Mouse (Mus musculus): ENCODE results near the gene Nfkbia. TPM values are rescaled to one million over a fixed set of nuclear protein-coding genes. Genes with fewer than 3 reads are reported as not detected.
A peak's percentile ranks its signal among the peaks of the same experiment; 100 is the strongest.

The Nfkbia gene
- 91.8 and 95.4 TPM in 2 replicates for polyA plus RNA-seq (2014; fragmentation: Nextera tagmentation; extraction: Ambion mirVana)

DNA sequence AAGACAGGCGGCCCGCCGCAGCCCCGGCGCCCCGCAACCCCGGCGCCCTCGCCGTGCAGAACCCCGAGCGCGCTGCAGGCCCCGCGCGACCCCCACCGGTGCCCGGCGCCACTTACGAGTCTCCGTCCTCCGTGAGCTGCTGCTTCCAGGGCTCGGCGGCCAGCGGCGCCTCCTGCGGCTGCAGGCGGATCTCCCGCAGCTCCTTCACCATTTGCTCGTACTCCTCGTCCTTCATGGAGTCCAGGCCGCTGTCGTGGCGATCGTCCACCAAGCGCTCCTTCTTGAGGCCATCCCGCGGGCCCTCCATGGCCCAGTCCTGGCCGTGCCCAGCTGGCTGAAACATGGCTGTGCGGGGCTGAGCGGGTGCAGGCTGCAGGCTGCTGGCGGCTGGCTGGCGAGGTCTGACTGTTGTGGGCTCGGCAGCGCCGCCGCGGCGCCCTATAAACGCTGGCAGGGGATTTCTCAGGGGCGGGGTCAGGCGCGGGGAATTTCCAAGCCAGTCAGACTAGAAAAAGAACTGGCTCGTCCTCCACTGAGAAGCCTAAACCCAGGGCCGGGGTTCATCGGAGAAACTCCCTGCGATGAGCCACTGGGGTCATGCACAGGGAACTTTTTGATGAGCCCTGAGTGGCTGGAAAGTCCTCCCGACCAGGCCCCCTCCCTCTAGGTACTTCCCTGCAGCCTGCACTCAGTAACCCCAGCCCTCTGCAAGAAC is at the start of gene Nfkbia:
TSS of gene Nfkbia (minus strand) at position 464 of the 715 bp plus-strand sequence.
- WGBS: under 1% methylated on average over 44 of the region's 58 CpGs
- peak within 1 kb of the TSS; percentile 91 for H3K4me2 ChIP-seq (replicated peaks; ENCODE audit: low read depth, low read length)
- peaks cover 21% of the 10 kb centered on the region; the same call in 1 of the 2 replicates for H3K4me1 ChIP-seq (ENCODE audit: control insufficient read depth, insufficient read depth, low read length)
- H3K4me3 ChIP-seq (ENCODE audit: low read depth, low read length): peak within 1 kb of the TSS; percentile 81
- peak within 1 kb of the TSS; percentile 92 for H3K9ac ChIP-seq (replicated peaks; ENCODE audit: low read depth, low read length)
- no peaks in the 10 kb centered on the region for H3K27me3 ChIP-seq (ENCODE audit: control insufficient read depth, insufficient read depth, low read length)
- peak within 1 kb of the TSS; percentile 100 for H3K27ac ChIP-seq (ENCODE audit: low read length)
- peak; percentile 81 for ATAC-seq (ENCODE audit: insufficient number of reproducible peaks, insufficient read depth, low FRiP score, low read depth)
- peaks cover 31% of the 10 kb centered on the region for H3K36me3 ChIP-seq (ENCODE audit: control insufficient read depth, insufficient read depth, low read length)
- H3K9me3 ChIP-seq (ENCODE audit: control insufficient read depth, low read depth, low read length): no peaks in the 10 kb centered on the region

DNA sequence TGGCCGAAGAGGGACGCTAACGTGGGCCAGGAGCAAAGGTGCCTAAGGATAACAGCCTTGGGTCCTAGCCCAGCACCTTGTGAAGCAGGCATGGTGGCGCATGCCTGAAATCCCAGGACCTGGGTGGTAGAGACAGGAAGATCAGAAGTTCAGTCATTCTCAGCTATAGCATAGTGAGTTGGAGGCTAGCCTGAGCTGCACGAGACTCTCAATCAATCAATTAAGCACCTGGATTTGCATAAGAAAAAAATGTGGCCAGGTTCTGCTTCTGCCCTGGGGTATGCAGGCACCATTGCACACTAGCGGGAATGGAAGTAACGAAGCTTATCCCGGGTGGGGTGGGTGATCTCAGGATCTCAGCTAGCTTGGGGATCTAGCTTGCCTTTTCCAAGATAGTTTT is 46.7 kb upstream of the Nfkbia start:
- 63% methylated on average over 8 of the region's 8 CpGs for WGBS
- H3K4me3 ChIP-seq (ENCODE audit: low read depth, low read length): no peak overlapping the region
- no peak overlapping the region for H3K27ac ChIP-seq (ENCODE audit: low read length)
- no peak overlapping the region for H3K4me2 ChIP-seq (replicated peaks; ENCODE audit: low read depth, low read length)
- no peaks in the 10 kb centered on the region for H3K27me3 ChIP-seq (ENCODE audit: control insufficient read depth, insufficient read depth, low read length)
- no peak overlapping the region for H3K9ac ChIP-seq (replicated peaks; ENCODE audit: low read depth, low read length)
- ATAC-seq (ENCODE audit: insufficient number of reproducible peaks, insufficient read depth, low FRiP score, low read depth): no peak
- H3K4me1 ChIP-seq (ENCODE audit: control insufficient read depth, insufficient read depth, low read length): no peaks in the 10 kb centered on the region
- H3K9me3 ChIP-seq (ENCODE audit: control insufficient read depth, low read depth, low read length): no peaks in the 10 kb centered on the region
- H3K36me3 ChIP-seq (ENCODE audit: control insufficient read depth, insufficient read depth, low read length): no peaks in the 10 kb centered on the region

- H3K4me1 ChIP-seq (ENCODE audit: control insufficient read depth, insufficient read depth, low read length): no peaks in the 10 kb centered on the region
- 76% methylated on average over 1 of the region's 1 CpGs for WGBS
- peak; percentile 75 for ATAC-seq (ENCODE audit: insufficient number of reproducible peaks, insufficient read depth, low FRiP score, low read depth)
- H3K36me3 ChIP-seq (ENCODE audit: control insufficient read depth, insufficient read depth, low read length): no peaks in the 10 kb centered on the region
- no peak overlapping the region for H3K9ac ChIP-seq (replicated peaks; ENCODE audit: low read depth, low read length)
- no peaks in the 10 kb centered on the region for H3K27me3 ChIP-seq (ENCODE audit: control insufficient read depth, insufficient read depth, low read length)
- H3K9me3 ChIP-seq (ENCODE audit: control insufficient read depth, low read depth, low read length): no peaks in the 10 kb centered on the region
- no peak overlapping the region for H3K4me2 ChIP-seq (replicated peaks; ENCODE audit: low read depth, low read length)
- H3K4me3 ChIP-seq (ENCODE audit: low read depth, low read length): no peak overlapping the region
- no peak overlapping the region for H3K27ac ChIP-seq (ENCODE audit: low read length)
Observed at GRCm38 (mm10) chr12:55538328-55538971, 46.0 kb upstream of the Nfkbia start.

DNA sequence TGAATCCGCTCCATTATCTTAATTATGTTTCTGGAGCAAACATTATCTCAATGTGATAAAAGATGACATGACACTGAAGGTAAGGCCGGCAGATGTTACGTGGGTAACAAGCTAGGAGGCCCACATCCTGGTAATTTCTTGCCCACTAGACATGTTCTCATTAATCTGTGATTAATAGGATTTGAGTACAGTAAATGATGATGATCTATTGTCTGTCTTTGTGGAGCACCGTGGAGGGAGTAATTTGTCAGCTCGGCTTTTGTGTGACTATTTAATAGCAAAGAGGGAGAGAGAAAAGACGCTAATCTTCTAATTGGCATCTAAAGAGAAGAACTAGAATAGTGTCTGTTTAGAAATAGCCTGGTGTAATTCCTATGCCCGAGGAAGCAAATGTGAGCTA is 45.3 kb upstream of the Nfkbia start:
- ATAC-seq (ENCODE audit: insufficient number of reproducible peaks, insufficient read depth, low FRiP score, low read depth): no peak
- 49% methylated on average over 7 of the region's 7 CpGs for WGBS
- Histone ChIP-seq H3K4me3 (ENCODE audit: low read depth, low read length) (no peak overlapping the region), H3K4me2 (replicated peaks; ENCODE audit: low read depth, low read length) (no peak overlapping the region), H3K9ac (replicated peaks; ENCODE audit: low read depth, low read length) (no peak overlapping the region), H3K27ac (ENCODE audit: low read length) (no peak overlapping the region), H3K27me3 (ENCODE audit: control insufficient read depth, insufficient read depth, low read length) (no peaks in the 10 kb centered on the region), H3K36me3 (ENCODE audit: control insufficient read depth, insufficient read depth, low read length) (no peaks in the 10 kb centered on the region), H3K4me1 (ENCODE audit: control insufficient read depth, insufficient read depth, low read length) (no peaks in the 10 kb centered on the region), H3K9me3 (ENCODE audit: control insufficient read depth, low read depth, low read length) (no peaks in the 10 kb centered on the region)

DNA sequence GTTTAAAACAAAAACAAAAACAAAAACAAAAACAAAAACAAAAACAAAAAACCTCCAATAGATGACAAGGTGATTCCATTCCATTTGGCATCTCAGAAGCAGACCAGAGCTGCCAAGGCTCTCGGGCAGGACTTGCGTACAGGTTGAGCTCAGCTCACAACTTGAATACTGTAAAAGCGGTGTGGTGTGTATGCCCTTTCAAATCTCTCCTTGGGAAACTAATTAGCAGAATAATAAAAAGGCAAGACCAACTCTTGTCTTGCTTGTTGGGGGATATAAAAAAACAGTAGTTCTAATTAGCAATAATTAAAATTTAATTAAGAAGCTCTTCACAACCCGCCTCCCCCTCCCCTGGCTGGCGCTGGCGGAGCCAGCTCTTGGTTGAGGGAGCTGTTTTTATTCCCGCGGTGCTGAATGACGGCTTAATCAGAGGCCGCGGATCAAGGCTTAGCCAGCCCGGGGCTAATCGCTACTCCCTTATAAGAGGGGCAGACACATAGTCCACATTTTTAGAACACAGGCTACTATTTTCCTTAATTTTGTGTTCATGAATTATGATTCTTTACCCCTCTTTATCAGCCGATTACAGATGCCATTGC is 44.2 kb upstream of the Nfkbia start:
- H3K9ac ChIP-seq (replicated peaks; ENCODE audit: low read depth, low read length): no peak overlapping the region
- no peak overlapping the region for H3K4me2 ChIP-seq (replicated peaks; ENCODE audit: low read depth, low read length)
- no peaks in the 10 kb centered on the region for H3K27me3 ChIP-seq (ENCODE audit: control insufficient read depth, insufficient read depth, low read length)
- WGBS: 7% methylated on average over 14 of the region's 14 CpGs
- no peaks in the 10 kb centered on the region for H3K4me1 ChIP-seq (ENCODE audit: control insufficient read depth, insufficient read depth, low read length)
- ATAC-seq (ENCODE audit: insufficient number of reproducible peaks, insufficient read depth, low FRiP score, low read depth): no peak
- no peak overlapping the region for H3K27ac ChIP-seq (ENCODE audit: low read length)
- no peak overlapping the region for H3K4me3 ChIP-seq (ENCODE audit: low read depth, low read length)
- H3K36me3 ChIP-seq (ENCODE audit: control insufficient read depth, insufficient read depth, low read length): no peaks in the 10 kb centered on the region
- no peaks in the 10 kb centered on the region for H3K9me3 ChIP-seq (ENCODE audit: control insufficient read depth, low read depth, low read length)

- 70% methylated on average over 15 of the region's 15 CpGs for WGBS
- ATAC-seq (ENCODE audit: insufficient number of reproducible peaks, insufficient read depth, low FRiP score, low read depth): no peak
Observed at GRCm38 (mm10) chr12:55526983-55527752, 34.7 kb upstream of the Nfkbia start.

GRCm38 (mm10) chr12:55518061-55518738 is 25.8 kb upstream of the Nfkbia start:
- no peak overlapping the region for H3K4me3 ChIP-seq (ENCODE audit: low read depth, low read length)
- H3K9ac ChIP-seq (replicated peaks; ENCODE audit: low read depth, low read length): no peak overlapping the region
- H3K36me3 ChIP-seq (ENCODE audit: control insufficient read depth, insufficient read depth, low read length): no peaks in the 10 kb centered on the region
- H3K27me3 ChIP-seq (ENCODE audit: control insufficient read depth, insufficient read depth, low read length): no peaks in the 10 kb centered on the region
- H3K9me3 ChIP-seq (ENCODE audit: control insufficient read depth, low read depth, low read length): no peaks in the 10 kb centered on the region
- no peak for ATAC-seq (ENCODE audit: insufficient number of reproducible peaks, insufficient read depth, low FRiP score, low read depth)
- H3K4me1 ChIP-seq (ENCODE audit: control insufficient read depth, insufficient read depth, low read length): no peaks in the 10 kb centered on the region
- H3K27ac ChIP-seq (ENCODE audit: low read length): no peak overlapping the region
- H3K4me2 ChIP-seq (replicated peaks; ENCODE audit: low read depth, low read length): no peak overlapping the region
- 51% methylated on average over 15 of the region's 15 CpGs for WGBS

More at GRCm38 (mm10) chr12:55526983-55527752, 34.7 kb upstream of the Nfkbia start:
- Histone ChIP-seq H3K4me3 (ENCODE audit: low read depth, low read length) (no peak overlapping the region), H3K9ac (replicated peaks; ENCODE audit: low read depth, low read length) (no peak overlapping the region), H3K36me3 (ENCODE audit: control insufficient read depth, insufficient read depth, low read length) (no peaks in the 10 kb centered on the region), H3K9me3 (ENCODE audit: control insufficient read depth, low read depth, low read length) (no peaks in the 10 kb centered on the region), H3K4me2 (replicated peaks; ENCODE audit: low read depth, low read length) (no peak overlapping the region), H3K27ac (ENCODE audit: low read length) (no peak overlapping the region), H3K4me1 (ENCODE audit: control insufficient read depth, insufficient read depth, low read length) (no peaks in the 10 kb centered on the region), H3K27me3 (ENCODE audit: control insufficient read depth, insufficient read depth, low read length) (no peaks in the 10 kb centered on the region)

GRCm38 (mm10) chr12:55508817-55509216 is 16.4 kb upstream of the Nfkbia start:
- no peak for ATAC-seq (ENCODE audit: insufficient number of reproducible peaks, insufficient read depth, low FRiP score, low read depth)

More at GRCm38 (mm10) chr12:55508817-55509216, 16.4 kb upstream of the Nfkbia start:
- Histone ChIP-seq H3K9ac (replicated peaks; ENCODE audit: low read depth, low read length) (no peak overlapping the region), H3K36me3 (ENCODE audit: control insufficient read depth, insufficient read depth, low read length) (no peaks in the 10 kb centered on the region), H3K27ac (ENCODE audit: low read length) (no peak overlapping the region), H3K4me1 (ENCODE audit: control insufficient read depth, insufficient read depth, low read length) (no peaks in the 10 kb centered on the region), H3K27me3 (ENCODE audit: control insufficient read depth, insufficient read depth, low read length) (no peaks in the 10 kb centered on the region), H3K9me3 (ENCODE audit: control insufficient read depth, low read depth, low read length) (no peaks in the 10 kb centered on the region), H3K4me3 (ENCODE audit: low read depth, low read length) (no peak overlapping the region), H3K4me2 (replicated peaks; ENCODE audit: low read depth, low read length) (no peak overlapping the region)
- 93% methylated on average over 5 of the region's 5 CpGs for WGBS

All from stomach, embryonic 14.5 days (tissue).